Mouse (Mus musculus): ENCODE results near the gene Pygb.
A peak's percentile ranks its signal among the peaks of the same experiment; 100 is the strongest.

The Pygb gene

GRCm38 (mm10) chr2:150798084-150798483, 11.5 kb downstream of the Pygb start:
- no peak for DNase-seq

GRCm38 (mm10) chr2:150800616-150801015, 14.1 kb downstream of the Pygb start:
- DNase-seq = no peak

- DNase-seq = peak in 1 of 2 experiments; percentile 26
Observed at GRCm38 (mm10) chr2:150803035-150803434, 16.5 kb downstream of the Pygb start.

GRCm38 (mm10) chr2:150808381-150808780, 21.8 kb downstream of the Pygb start:
- no peak for DNase-seq

GRCm38 (mm10) chr2:150808812-150809211, 22.3 kb downstream of the Pygb start:
- DNase-seq = no peak

GRCm38 (mm10) chr2:150810603-150811002, 24.1 kb downstream of the Pygb start:
- no peak for DNase-seq

- no peak for DNase-seq
Observed at GRCm38 (mm10) chr2:150812816-150813215, 26.3 kb downstream of the Pygb start.

GRCm38 (mm10) chr2:150816676-150817402, 30.3 kb downstream of the Pygb start:
- no peak for DNase-seq

GRCm38 (mm10) chr2:150818742-150819141, 32.2 kb downstream of the Pygb start:
- no peak for DNase-seq

GRCm38 (mm10) chr2:150820720-150821119, 34.2 kb downstream of the Pygb start:
- no peak for DNase-seq

- no peak for DNase-seq
Observed at GRCm38 (mm10) chr2:150822987-150823386, 36.5 kb downstream of the Pygb start.

- DNase-seq = no peak
Observed at GRCm38 (mm10) chr2:150826426-150826825, 39.9 kb downstream of the Pygb start.

GRCm38 (mm10) chr2:150828164-150828563, 41.6 kb downstream of the Pygb start:
- DNase-seq = no peak

GRCm38 (mm10) chr2:150828654-150829053, 42.1 kb downstream of the Pygb start:
- DNase-seq = no peak

GRCm38 (mm10) chr2:150830011-150830410, 43.5 kb downstream of the Pygb start:
- no peak for DNase-seq

- no peak for DNase-seq
Observed at GRCm38 (mm10) chr2:150830911-150831441, 44.4 kb downstream of the Pygb start.

- DNase-seq = peak; percentile 30 to 60
Observed at GRCm38 (mm10) chr2:150832029-150832428, 45.5 kb downstream of the Pygb start.

GRCm38 (mm10) chr2:150834616-150835015, 48.1 kb downstream of the Pygb start:
- DNase-seq = no peak

- no peak for DNase-seq
Observed at GRCm38 (mm10) chr2:150835975-150836374, 49.4 kb downstream of the Pygb start.

- DNase-seq = no peak
Observed at GRCm38 (mm10) chr2:150836906-150837305, 50.4 kb downstream of the Pygb start.

GRCm38 (mm10) chr2:150837781-150838180, 51.2 kb downstream of the Pygb start:
- DNase-seq = no peak

- DNase-seq = no peak
Observed at GRCm38 (mm10) chr2:150839686-150840471, 53.3 kb downstream of the Pygb start.

- no peak for DNase-seq
Observed at GRCm38 (mm10) chr2:150841109-150841508, 54.6 kb downstream of the Pygb start.

- no peak for DNase-seq
Observed at GRCm38 (mm10) chr2:150842049-150842461, 55.5 kb downstream of the Pygb start.
